Mouse (Mus musculus) lung, postnatal 0 days (tissue): ENCODE results near the gene Mobp.

ENCODE experiments used
- CTCF ChIP-seq: IDR thresholded peaks from 2 replicates; pipeline ENCODE4 v1.5.1; 2016; ENCODE audit warnings: antibody characterized with exemption, mild to moderate bottlenecking
- EP300 ChIP-seq: IDR thresholded peaks from 2 replicates; pipeline ENCODE4 v1.6.1; 2016; ENCODE audit warnings: antibody characterized with exemption, mild to moderate bottlenecking, control low read depth

DNA sequence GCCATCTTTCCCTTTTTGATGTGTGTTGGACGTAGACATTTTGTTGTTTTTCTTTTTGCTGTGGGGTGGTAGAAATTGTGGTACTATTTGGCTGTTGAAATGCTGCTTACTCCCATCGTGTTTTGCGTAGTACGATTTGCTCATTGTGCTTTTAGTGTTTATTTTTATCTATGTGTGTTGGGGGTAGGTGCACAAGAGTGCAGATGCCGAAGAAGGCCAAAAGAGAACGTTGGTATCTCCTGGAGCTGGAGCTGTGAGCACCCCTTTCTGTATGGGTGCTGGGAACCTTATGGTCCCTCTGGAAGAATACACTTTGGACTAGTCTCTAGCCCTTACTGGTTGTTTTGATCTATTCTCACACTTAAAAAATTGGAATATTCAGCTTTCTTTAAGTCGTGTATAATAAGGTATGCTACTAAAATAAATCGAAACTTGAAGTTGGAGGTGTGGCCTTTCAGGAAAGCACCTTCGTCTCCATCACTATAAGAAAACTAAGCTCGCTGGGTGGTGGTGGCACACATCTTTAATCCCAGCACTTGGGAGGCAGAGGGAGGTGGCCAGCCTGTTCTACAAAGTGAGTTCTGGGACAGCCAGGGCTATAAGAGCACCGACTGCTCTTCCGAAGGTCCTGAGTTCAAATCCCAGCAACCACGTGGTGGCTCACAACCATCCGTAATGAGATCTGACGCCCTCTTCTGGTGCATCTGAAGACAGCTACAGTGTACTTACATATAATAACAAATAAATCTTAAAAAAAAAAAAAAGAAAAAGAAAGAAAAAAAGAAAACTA is 38.2 kb upstream of the Mobp start:
- TF ChIP-seq CTCF = no peak
- no peak for TF ChIP-seq EP300
